Mouse (Mus musculus): ENCODE data around the gene Wdfy2.
"Not testable (repeated sequence)": the region's sequence is repeated elsewhere in the genome, so short reads cannot be mapped to it uniquely, and the experiment has no call there.

The Wdfy2 gene

DNA sequence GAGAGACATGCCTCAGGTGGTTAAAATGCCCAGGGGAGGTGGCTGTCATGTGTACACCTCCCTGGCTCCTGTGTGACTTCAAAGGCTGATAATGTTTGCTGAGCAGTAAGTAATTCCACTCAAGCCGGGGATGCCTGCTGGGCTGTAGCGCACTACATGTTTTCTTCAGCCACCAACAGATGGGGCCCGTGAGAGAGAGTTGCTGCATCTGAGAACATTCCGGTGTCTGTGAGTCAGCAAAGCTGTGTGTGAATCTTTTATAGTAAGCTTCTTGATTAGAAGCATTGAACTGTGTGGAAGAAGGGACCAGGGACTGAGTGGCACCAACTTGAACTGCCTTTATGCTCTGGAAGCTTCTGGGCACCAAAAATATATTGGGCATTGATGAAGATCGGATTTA lies 42.0 kb downstream of the Wdfy2 start:
- DNase-seq (ENCODE audit: low spot score in 2 of 2) = peak; percentile 68 to 72

DNA sequence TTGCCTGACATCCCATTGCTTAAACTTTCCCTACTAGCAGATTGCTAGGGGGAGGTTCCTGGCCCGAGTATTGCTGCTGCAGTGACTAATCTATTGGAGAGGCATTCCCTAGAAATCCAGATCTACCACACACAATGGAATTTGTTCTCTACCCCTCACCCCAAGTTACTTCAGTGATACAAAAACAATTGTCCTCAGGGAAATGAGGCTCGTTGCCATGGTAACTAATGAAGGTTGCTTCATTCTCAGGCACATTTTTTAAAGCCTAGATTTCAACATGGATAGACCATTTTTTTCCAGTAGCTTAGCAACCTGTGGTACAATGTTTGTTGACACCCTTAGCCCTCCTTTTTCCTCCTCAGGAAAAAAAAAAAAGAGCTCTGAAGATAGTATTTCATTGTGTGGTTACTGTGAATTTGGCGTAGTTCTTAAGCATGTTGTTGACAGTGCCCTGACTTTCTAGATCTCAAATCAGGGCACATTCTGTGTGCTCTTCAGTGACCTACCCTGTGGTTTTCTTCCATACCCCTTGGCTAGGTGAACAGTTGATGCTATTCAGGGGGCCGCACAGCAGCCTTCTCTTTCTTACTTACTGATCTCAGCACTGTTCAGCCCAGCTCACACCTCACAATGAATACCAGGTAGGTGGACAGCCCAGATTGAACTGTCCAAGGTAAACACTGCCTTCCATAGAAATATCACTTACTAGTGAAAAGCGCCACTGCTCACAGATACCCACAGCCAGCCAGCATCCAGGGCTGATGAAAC lies 42.8 kb downstream of the Wdfy2 start:
- DNase-seq (ENCODE audit: low spot score in 2 of 2) = no peak

DNA sequence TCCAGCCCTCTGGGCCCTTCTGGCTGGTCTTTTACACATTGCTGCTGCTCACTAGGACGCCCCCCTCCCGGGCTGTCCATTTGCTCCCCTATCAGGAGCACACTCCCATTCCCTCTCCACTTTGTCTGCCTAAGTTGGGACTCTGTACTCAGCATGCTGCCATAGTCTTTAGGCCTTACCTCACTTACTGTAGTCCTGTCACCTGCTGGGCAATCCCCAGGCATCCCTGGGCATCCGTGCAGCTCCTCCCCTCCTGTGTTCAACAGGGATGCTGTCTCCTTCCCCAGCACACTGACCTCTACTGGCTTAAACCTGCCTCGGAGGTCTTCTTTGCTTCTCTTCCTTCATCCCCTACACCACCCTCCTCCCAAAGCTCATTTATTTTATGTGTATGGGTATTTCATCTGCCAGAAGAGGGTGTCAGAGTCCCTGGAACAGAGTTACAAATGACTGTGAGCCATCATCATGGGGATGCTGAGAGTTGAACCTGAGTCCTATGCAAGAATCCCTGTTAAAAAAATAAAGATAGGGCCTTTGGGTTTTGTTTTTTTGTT lies 44.7 kb downstream of the Wdfy2 start:
- DNase-seq (ENCODE audit: low spot score in 2 of 2) = no peak

DNA sequence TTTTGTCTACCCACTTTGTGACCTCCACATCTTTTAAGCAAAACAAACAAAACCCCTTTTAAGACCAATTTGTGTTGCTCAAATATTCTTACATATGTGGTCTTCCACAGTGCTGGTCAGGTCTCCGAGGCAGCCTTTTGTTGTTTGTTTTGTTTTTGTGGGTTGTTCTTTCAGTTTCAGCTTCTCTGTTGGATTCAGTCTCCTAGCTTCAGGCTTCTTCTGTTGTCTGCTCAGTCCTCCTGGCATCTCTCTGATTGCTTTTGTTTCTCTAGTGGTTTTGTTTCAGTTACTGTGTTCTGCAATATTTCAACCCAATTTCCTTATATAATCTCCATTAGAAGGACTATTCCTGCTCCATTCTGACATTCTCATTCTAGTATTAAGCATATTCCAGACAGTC lies 46.1 kb downstream of the Wdfy2 start:
- no peak for DNase-seq (ENCODE audit: low spot score in 2 of 2)

DNA sequence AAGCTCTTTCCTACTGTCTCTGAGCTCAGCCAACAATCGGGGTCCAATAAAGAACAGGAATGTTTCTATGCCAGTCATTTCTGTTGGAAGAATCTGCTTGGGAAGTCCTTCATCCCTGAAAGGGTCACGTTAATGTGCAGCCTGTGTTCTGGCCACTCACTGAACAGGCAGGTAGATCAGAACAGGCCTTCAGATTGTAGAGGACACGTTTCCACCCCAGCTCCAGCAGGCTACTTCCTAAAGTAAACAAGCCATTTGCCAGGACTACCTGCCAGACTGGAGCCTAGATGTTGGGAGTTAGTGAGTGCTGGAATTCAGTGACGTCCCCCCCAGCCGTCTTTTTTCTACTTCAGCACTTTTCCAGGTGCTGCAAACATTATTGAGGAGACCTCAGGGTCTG lies 46.7 kb downstream of the Wdfy2 start:
- DNase-seq (ENCODE audit: low spot score in 2 of 2) = no peak

DNA sequence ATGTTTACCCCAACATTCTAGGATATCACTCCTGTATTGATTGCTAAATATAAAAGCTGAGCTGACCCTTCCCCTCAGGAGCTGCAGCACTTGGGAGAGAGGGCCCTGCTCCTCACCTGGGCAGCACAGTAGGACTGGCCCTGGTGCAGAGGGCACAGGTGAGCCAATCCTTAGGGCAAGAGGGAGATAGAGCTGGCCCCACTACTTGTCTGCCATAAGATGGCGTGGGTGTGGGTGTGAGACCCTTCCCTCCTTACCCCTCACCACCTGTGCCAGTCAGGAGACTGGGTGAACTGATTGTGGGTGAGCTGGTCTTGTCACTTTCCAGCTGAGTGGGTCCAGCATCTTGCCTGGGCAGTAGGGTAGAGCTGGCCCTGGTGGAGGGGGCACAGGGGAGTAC lies 47.2 kb downstream of the Wdfy2 start:
- no peak for DNase-seq (ENCODE audit: low spot score in 2 of 2)

DNA sequence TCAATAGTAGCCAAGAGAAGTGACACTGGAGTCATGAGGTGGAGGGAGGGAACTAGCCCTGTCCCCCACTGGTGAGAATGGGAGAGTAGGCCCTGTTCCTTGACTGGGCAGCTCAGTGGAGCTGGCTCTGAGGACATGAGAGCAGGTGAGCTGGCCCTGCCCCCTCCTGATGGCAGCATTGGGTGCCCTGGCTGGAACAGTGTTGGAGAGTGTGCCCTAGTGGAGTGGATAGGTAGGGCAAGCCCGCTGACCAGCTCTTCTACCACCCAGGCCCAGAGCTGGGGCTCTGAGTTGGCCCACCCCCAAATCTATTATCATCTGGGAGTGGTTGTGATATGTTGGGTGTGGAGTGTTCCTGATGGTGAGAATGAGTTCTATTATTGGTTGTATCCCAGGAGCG lies 47.7 kb downstream of the Wdfy2 start:
- no peak for DNase-seq (ENCODE audit: low spot score in 2 of 2)

DNA sequence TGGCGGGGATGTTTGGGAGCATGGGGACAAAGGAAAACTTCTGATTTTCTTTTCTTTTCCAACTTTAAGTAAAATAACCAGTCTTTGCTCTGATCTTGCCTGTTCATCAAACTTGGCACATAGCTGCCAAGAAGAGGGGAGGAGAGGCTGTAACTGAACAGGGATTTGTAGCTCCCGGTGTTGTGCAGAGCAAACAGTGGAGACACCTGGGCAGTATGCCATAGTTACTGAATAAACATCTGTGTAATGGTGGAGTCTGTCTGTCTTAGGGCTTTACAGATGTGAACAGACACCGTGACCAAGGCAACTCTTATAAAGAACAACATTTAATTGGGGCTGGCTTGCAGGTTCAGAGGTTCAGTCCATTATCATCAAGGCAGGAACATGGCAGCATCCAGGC lies 53.9 kb downstream of the Wdfy2 start:
- DNase-seq (ENCODE audit: low spot score in 2 of 2) = no peak

DNA sequence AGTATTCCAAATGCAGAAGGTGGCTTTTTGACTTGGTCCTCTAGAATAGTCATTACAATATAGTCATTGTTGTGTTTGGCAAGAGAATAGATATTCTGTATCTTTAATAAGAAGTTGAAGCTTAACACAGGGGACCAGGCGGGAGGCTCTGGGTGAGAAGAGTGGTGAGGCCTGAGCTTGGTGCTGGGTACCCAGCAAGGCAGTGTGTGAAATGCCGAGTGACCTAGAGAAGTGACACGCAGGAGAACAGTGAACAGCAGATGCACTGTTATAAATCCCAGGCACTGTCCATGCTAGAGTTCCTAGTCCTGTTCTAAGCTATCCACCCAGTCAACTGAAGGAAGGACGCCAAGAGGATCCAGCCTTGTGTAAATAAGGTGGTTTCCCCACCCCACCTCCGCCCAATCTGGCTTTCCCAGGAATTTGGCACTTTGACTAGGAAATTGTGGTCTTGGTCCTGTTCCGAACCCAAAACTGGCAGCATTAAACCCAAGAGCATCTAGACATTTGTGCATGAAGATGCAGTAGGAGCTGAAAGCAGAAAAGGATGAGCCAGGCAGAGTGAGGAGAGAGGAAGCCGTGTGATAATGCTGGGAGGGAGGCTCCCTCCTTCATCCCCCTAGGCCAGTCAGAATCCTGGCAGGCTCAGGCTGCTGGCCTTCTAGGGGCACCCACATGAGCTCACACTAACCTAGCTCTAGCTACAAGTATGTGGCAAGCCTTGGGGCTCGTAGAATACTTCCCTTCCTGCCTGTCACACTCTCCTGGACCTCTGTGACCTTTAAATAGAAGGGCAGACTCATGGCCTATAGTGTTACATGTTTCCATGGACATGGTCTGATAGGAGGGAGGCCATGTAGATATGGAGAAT lies 55.5 kb downstream of the Wdfy2 start:
- no peak for DNase-seq (ENCODE audit: low spot score in 2 of 2)

DNA sequence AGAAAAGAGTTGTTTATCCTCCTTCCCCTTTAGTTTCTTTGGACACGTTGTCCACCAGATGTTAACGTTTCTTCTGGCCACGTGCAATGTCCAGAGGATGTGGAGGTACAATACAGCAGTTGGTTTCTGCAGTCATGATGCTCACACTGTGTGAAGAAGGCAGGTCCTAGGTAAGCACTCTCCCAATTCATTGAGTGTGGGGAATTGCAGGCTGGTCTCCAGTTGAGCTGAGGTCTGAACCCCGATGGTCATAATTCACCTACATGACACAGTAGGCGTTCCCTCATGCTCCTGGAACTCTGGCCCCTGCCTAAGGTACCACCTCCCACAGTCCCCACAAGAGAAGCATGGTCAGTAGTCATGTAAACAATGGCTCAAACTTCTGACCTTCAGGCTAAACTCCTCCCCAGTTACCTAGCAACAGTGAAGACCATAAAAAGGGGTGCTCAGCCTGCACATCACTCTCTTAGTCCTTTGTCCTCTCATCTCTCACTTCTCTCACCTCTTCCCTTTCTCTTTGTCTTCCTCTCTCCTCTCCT lies 56.2 kb downstream of the Wdfy2 start:
- not testable (repeated sequence) for DNase-seq (ENCODE audit: low spot score in 2 of 2)

DNA sequence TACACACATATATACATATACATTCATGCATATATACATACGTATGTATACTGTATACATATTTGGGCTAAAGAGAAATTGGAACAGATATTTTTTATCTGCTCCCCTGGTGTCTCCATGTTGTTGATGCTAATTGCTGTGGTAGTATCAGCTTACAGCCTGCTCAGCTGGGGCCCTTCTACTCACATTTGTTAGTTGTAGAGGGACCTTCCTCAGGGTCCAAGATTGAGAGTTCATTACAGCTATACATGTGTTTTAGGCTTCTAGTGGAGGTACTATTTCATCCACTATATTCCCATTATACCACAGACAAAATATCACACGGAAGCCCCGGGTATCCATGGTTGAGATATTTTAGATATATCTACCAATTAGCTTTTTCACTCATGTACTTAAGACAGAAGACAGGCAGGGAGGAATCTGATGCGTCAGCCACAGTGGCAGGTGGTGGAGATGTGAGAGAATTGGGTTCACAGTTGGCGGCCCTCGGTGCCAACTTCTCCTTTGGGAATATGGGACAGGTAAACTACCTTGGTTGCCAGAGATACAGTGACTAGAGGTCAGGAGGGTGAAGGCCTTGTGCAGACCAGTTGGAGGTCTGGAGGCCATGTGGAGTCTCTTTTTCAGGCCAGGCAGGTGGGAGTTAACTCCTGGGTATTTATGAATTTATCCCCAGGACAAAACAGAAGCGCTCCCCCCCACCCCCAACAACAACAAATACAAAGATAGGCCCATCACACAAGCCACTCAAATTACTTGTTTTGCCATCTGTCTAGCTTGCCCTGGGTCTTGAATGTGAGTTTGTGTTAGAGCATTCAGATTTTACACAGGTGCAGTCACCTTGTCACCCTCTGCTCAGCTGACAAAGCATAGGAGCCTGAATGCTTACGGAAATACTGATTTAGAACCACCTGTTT lies 57.7 kb downstream of the Wdfy2 start:
- DNase-seq (ENCODE audit: low spot score in 2 of 2) = no peak

DNA sequence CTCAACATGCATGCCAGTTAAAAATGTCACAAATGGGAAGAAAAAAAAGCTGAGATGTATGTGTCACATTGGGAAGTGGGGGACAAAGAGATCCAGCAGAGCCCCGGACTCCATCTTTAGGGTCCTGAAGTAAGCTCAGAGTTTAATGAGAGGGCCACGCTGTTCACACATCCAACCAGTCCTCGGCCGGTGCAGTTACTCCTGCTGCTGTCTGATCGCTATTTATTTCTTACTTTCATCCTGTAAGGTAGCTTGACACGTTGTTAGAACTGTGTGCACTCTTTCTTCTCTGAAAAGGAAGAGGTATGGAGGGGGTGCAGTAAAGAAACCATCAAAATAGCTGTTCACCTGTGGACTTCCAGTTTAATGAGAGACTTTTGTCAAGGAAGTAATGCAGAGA lies 60.6 kb downstream of the Wdfy2 start:
- no peak for DNase-seq (ENCODE audit: low spot score in 2 of 2)

DNA sequence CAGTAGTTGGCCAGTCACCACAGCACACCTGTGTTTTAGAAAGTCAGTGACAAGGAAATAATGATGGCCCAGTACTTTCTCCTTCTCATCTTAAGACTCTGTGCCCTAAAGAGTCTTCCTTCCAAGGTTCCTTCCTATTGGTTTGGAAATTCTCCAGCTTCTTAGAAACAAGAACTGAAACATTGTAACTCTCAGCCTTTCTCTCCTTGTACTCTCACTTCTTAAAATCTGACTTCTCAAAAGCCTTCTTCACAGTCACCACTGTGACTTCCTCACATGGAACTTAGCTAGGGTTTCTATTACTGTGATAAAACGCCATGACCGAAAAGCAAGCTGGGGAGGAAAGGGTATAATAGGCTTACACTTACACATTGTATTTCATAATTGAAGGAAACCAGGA lies 70.4 kb downstream of the Wdfy2 start:
- no peak for DNase-seq (ENCODE audit: low spot score in 2 of 2)

DNA sequence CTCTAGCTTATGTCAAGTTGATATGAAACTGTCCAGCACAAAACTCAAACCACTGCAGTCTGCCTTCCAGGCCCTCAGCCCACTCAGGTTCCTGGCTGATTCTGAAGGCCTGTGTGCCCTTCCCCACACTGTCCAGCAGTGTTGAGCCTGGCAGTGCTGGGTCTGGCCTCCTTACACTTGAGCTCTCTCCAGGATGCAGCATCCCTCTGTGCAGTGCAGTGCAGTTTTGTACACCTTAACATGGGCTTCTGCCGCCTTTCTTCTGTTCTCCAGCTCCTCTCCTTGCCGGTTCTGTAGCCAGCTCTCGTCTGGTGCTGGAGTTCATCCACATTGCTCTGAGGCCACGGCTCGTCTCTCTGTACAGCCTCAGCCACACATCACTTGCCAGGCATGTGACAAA lies 71.1 kb downstream of the Wdfy2 start:
- no peak for DNase-seq (ENCODE audit: low spot score in 2 of 2)

DNA sequence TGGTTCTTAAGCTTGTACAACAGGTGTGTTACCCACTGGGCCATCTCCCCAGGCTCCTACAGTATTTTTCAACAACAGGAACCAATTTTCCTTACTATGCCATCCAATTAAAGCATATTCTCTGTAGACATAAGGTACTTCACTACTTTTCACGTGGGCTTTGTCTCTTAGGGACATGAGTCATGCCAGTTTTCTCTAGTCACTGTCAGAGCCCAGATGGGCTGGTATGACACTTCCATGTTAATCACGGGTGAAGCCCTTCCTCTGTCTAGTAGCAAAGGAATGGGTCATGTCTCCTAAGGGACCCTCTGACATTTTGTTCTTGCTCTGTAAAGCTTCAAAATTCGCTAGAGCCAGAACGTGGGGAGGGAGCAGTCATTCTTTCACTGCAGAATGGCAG lies 73.4 kb downstream of the Wdfy2 start:
- DNase-seq (ENCODE audit: low spot score in 2 of 2) = no peak

DNA sequence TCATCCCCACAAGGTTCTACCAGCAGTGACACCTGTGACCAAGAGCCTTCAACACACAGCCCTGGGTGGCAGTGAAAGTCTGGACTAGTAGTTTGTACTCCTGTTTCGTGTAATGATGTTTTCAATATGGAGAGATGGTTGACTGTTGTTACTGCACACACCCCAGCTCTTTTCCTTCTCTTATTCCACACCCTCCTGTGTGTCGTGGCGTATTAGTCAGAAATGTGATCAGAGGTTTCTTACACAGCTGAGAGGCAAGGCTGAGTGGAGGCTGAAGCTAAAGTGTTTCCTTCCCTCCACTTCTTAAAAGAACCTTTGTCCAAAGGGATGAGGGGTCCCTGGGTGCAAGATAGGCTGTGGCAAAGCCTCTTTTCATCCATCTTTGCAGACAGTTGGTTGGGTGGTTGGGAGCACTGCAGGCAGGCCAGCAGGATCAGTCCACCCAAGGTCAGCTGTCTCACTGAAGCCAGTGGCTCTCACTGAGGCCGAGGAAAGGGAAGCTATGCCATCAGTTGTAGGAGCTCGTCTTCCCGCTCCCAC lies 77.7 kb downstream of the Wdfy2 start:
- no peak for DNase-seq (ENCODE audit: low spot score in 2 of 2)

DNA sequence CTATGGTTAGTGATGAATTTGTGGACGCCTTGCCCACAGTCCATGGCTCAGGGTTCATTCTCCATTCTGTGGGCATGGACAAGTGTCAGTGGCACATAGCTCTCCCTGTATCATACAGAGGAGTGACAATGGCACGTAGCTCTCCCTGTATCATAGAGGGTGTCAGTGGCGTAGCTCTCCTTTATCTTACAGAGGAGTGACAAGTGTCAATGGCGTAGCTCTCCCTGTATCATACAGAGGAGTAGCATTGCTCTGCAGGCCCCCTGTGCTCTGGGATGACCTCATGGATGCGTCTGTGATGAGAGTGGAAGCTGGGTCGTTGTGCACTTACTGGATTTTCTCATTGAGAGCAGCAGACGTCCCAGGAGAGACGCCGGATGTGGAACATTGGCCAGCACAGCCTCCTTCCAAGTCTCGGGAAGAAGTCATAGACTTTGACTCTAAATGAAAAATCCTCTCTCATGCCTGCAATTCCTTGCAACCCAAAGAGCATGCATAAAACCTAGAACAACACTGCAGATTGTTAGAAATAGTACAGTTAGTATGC lies 79.1 kb downstream of the Wdfy2 start:
- no peak for DNase-seq (ENCODE audit: low spot score in 2 of 2)

DNA sequence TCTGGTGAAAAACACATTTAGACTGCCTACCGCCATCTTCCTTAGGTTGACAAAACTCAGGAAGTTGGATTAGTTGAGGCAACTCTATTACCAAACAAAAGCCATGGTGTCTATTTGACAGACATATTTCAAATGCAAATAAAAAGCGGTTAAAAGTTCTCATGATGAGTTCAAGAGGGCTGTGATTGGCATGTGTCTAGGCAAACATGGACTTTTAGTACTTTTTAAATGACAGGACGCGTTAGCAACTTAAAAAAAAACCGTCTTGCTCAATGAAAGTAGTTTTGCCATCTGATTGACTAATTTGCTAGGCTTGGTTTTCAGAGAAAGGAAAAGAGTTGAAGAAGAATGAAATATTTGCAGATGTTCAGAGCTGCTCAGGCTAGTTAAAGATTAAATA lies 83.9 kb downstream of the Wdfy2 start:
- no peak for DNase-seq (ENCODE audit: low spot score in 2 of 2)

DNA sequence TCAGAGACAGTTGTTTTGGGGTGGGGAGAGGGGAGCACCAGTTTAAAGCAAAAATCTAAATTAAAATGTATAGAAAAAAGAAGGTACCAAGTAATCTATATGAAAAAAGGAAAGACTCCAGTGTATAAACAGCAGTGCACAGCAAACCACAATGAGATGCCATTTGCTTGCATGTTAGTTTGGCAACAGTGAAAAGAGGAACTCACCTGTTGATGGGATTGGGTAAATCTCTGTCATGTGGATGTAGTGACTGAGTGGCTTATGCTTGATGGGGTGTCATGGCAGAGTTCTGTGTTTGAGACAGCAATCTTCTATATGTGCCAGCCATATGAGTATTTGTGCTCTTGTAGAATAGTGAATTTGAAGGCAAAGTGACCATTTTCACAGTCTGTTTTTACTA lies 85.2 kb downstream of the Wdfy2 start:
- DNase-seq (ENCODE audit: low spot score in 2 of 2) = no peak

DNA sequence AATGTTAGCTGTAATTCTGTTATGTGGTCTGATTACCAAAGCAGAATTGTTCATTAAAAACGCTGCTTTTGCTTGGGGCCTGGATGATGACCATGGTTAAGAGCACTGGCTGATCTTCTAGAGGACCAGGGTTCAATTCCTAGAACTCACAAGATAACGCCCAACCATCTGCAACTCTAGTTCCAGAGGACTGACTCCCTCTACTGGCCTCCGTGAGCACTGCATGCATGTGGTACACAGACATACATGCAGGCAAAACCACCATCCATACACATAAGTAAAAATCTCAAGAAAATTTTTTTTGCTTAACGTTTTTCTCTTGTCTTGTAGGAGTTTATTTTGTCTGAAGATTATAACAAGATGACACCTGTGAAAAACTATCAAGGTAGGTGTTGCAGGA lies 87.3 kb downstream of the Wdfy2 start:
- peak in 1 of 2 experiments; percentile 17 for DNase-seq (ENCODE audit: low spot score in 2 of 2)

DNA sequence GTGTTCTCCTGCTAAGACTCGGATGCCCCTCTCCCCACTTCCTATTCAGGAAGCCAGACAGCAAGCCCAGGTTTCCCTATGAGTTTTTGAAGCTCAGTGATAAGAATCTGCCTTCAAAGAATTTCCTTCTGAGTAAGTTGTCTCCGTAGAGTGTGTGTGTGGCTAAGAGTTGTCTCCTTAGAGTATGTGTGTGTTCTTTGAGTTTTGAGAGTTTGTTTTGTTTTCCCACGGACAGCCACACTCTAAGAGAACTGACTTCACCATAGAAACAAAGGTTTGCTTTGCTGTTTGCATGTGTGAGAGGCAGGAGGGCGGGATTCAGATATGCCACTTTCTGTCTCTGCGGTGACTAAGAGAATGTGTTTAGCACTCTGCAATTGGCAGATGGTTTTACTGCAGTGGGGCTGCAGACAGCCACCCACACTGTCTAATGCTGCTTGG lies 90.6 kb downstream of the Wdfy2 start:
- no peak for DNase-seq (ENCODE audit: low spot score in 2 of 2)

Data from thymus, postnatal 10 days (tissue).